Mouse (Mus musculus) CD4-positive helper T cell, adult 2 months (primary cell): Measurements from ENCODE around the gene Blnk.

Experiments
- DNase-seq: peaks from one replicate; pipeline ENCODE4 v3.0.0-alpha.2; 2012; ENCODE audit warnings: low read depth, missing footprints, low spot score

The Blnk gene

GRCm38 (mm10) chr19:41003694-41004315, 9.5 kb upstream of the Blnk start:
- DNase-seq: no peak

GRCm38 (mm10) chr19:40999569-40999968, 5.2 kb upstream of the Blnk start:
- peak; percentile 18 for DNase-seq

GRCm38 (mm10) chr19:40998469-40999170, 4.3 kb upstream of the Blnk start:
- DNase-seq: no peak

GRCm38 (mm10) chr19:40996722-40997121, 2.4 kb upstream of the Blnk start:
- no peak for DNase-seq

GRCm38 (mm10) chr19:40995449-40996401, 1.4 kb upstream of the Blnk start:
- no peak for DNase-seq

- DNase-seq: no peak
These were observed 576 bp upstream of the Blnk start for GRCm38 (mm10) chr19:40994911-40995310.

GRCm38 (mm10) chr19:40993356-40993755, 979 bp downstream of the Blnk start:
- DNase-seq: no peak

GRCm38 (mm10) chr19:40992517-40993044, 1.8 kb downstream of the Blnk start:
- no peak for DNase-seq

GRCm38 (mm10) chr19:40992096-40992495, 2.2 kb downstream of the Blnk start:
- no peak for DNase-seq

GRCm38 (mm10) chr19:40991626-40992025, 2.7 kb downstream of the Blnk start:
- no peak for DNase-seq

- DNase-seq: no peak
These were observed 3.5 kb downstream of the Blnk start for GRCm38 (mm10) chr19:40990781-40991343.

GRCm38 (mm10) chr19:40989961-40990600, 4.3 kb downstream of the Blnk start:
- no peak for DNase-seq

- no peak for DNase-seq
These were observed 5.5 kb downstream of the Blnk start for GRCm38 (mm10) chr19:40988856-40989255.

GRCm38 (mm10) chr19:40984536-40984935, 9.8 kb downstream of the Blnk start:
- no peak for DNase-seq

GRCm38 (mm10) chr19:40980671-40981070, 13.7 kb downstream of the Blnk start:
- DNase-seq: no peak

GRCm38 (mm10) chr19:40978026-40978425, 16.3 kb downstream of the Blnk start:
- DNase-seq: no peak

GRCm38 (mm10) chr19:40976946-40977917, 17.1 kb downstream of the Blnk start:
- no peak for DNase-seq

- no peak for DNase-seq
These were observed 22.9 kb downstream of the Blnk start for GRCm38 (mm10) chr19:40971273-40971914.

- DNase-seq: no peak
These were observed 23.6 kb downstream of the Blnk start for GRCm38 (mm10) chr19:40970775-40971174.
